Mouse (Mus musculus): ENCODE measurements around the gene Gba2. TPM values are rescaled to one million over a fixed set of nuclear protein-coding genes. Genes with fewer than 3 reads are reported as not detected.
A peak's percentile ranks its signal among the peaks of the same experiment; 100 is the strongest.

Gene Gba2
- polyA plus RNA-seq, 1 experiment from 2014 or later = 25.4 TPM

DNA sequence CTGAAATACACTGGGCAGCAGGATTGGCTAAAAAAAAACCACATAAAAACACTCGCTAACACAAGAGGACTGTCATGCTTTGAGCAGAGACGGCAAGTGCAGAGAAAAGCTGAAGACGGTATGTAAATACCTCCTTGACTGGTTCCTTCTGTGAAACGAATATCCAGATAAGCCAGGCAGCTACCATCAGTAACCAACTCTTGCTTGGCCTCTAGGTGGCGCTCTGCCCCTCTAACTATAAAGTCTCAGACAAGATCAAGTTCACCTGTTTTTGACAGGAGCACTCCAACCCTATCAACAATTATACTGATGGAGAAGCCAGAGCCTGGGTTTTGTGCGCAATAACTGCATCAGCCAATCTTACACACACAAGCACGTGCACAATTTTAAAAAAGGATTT is 48.1 kb downstream of the Gba2 start:
- H3K4me1 ChIP-seq (replicated peaks; ENCODE audit: control insufficient read depth, insufficient read depth, low read length) = no peaks in the 10 kb centered on the region
- peaks cover 11% of the 10 kb centered on the region for H3K36me3 ChIP-seq (ENCODE audit: control insufficient read depth, insufficient read depth, low read length)
- ATAC-seq (ENCODE audit: low FRiP score) (no peak), DNase-seq (ENCODE audit: low spot score) (peak; percentile 79)
- no peak overlapping the region for H3K27ac ChIP-seq (ENCODE audit: low read depth, low read length)
- H3K27me3 ChIP-seq (ENCODE audit: control insufficient read depth, insufficient read depth, low read length) = peaks cover 3% of the 10 kb centered on the region; the same call in 1 of the 2 replicates
- no peak overlapping the region for H3K9ac ChIP-seq (ENCODE audit: low read depth, low read length)
- no peak overlapping the region for H3K4me2 ChIP-seq (replicated peaks; ENCODE audit: low read depth, low read length)
- H3K4me3 ChIP-seq (ENCODE audit: low read depth, low read length) = no peak overlapping the region
- 31% methylated on average over 7 of the region's 7 CpGs for WGBS
- H3K9me3 ChIP-seq (ENCODE audit: control insufficient read depth, low read length) = no peaks in the 10 kb centered on the region

DNA sequence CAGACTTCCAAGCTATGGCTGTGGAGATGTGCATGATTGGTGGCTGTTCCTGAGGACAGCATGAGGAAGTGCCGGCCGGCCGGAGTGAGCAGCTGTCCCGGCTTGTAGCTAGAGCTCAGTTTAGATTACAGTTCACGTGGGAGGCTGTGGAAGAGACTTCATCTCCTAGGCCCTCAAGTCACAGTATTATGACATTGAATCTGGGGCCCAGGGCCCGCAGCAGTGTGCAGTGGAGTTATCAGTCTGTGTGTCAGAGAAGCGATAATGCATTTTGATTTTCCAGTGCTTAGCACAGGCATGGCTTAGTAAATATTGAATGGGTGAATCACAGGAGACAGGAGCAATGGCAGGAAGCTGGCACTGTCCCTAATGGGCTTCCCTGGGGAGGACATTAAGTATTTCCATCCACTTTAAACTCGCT is 48.6 kb downstream of the Gba2 start:
- Histone ChIP-seq H3K27ac (ENCODE audit: low read depth, low read length) (no peak overlapping the region), H3K4me2 (replicated peaks; ENCODE audit: low read depth, low read length) (no peak overlapping the region), H3K9me3 (ENCODE audit: control insufficient read depth, low read length) (no peaks in the 10 kb centered on the region), H3K36me3 (ENCODE audit: control insufficient read depth, insufficient read depth, low read length) (peaks cover 11% of the 10 kb centered on the region; the same call in 1 of the 2 replicates), H3K27me3 (ENCODE audit: control insufficient read depth, insufficient read depth, low read length) (peaks cover 7% of the 10 kb centered on the region), H3K9ac (ENCODE audit: low read depth, low read length) (no peak overlapping the region), H3K4me1 (replicated peaks; ENCODE audit: control insufficient read depth, insufficient read depth, low read length) (no peaks in the 10 kb centered on the region), H3K4me3 (ENCODE audit: low read depth, low read length) (no peak overlapping the region)
- no peak for ATAC-seq (ENCODE audit: low FRiP score)
- no peak for DNase-seq (ENCODE audit: low spot score)
- WGBS = 86% methylated on average over 8 of the region's 8 CpGs

DNA sequence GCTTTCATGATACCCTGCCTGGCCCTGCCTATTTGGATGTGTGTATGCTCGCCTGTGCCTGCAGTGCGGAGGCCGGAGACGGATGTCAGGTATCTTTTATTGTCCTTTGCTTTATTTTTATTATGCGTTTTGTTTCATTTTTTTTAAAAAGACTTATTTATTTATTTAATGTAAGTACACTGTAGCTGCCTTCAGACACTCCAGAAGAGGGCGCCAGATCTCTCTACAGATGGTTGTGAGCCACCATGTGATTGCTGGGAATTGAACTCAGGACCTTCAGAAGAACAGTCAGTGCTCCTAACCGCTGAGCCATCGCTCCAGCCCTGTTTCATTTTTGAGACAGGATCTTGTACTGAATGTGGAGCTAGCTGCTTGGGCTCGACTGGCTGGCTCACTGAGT is 50.2 kb downstream of the Gba2 start:
- no peak for DNase-seq (ENCODE audit: low spot score)
- H3K36me3 ChIP-seq (ENCODE audit: control insufficient read depth, insufficient read depth, low read length) = peaks cover 6% of the 10 kb centered on the region; the same call in 1 of the 2 replicates

DNA sequence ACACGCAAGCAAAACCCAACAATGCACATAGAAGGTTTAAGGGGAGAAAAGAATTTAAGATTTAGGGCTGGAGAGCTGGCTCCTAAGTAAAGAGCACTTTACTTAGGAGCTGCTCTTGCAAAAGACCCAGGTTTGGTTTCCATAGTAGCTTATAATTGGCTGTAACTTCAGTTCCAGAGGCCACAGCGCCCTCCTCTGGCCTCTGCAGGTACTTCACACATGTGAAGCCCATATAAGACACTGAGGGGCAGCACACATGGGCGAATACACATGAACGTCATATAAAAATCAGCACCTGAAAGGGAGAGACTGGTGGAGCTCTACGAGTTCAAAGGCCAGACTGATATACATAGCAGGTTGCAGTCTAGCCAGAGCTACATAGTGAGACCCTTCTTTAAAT is 50.8 kb downstream of the Gba2 start:
- no peak for ATAC-seq (ENCODE audit: low FRiP score)
- WGBS = 66% methylated on average over 5 of the region's 5 CpGs
- H3K27me3 ChIP-seq (ENCODE audit: control insufficient read depth, insufficient read depth, low read length) = peaks cover 24% of the 10 kb centered on the region

More for the DNA sequence above, 50.2 kb downstream of the Gba2 start:
- no peak overlapping the region for H3K9ac ChIP-seq (ENCODE audit: low read depth, low read length)
- no peak for ATAC-seq (ENCODE audit: low FRiP score)
- WGBS = 78% methylated on average over 9 of the region's 9 CpGs
- peaks cover 18% of the 10 kb centered on the region for H3K27me3 ChIP-seq (ENCODE audit: control insufficient read depth, insufficient read depth, low read length)
- no peak overlapping the region for H3K4me3 ChIP-seq (ENCODE audit: low read depth, low read length)
- peaks cover 6% of the 10 kb centered on the region for H3K4me1 ChIP-seq (replicated peaks; ENCODE audit: control insufficient read depth, insufficient read depth, low read length)
- H3K4me2 ChIP-seq (replicated peaks; ENCODE audit: low read depth, low read length) = no peak overlapping the region
- H3K9me3 ChIP-seq (ENCODE audit: control insufficient read depth, low read length) = no peaks in the 10 kb centered on the region
- no peak overlapping the region for H3K27ac ChIP-seq (ENCODE audit: low read depth, low read length)

DNA sequence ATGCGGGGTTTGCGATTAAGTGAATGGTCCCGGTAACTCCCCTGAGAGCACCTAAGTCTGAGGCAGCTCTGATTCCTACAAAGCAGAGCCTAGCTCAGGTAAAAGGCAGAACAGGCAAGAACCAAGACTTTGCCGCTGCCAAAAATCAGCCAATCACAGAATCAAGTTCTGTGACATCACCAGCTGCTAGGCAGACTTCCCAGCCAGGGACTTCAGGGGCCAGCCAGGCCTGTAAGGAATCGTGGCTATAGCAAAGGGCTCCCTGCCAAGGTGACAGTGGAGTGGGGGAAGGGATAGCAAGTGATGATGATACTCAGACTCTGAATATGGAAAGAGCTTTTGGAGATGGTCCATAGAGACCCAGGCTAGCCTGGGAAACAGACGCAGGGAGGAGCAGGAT is 58.7 kb downstream of the Gba2 start:
- DNase-seq (ENCODE audit: low spot score) = peak; percentile 94
- H3K9me3 ChIP-seq (ENCODE audit: control insufficient read depth, low read length) = no peaks in the 10 kb centered on the region

More for the DNA sequence above, 50.8 kb downstream of the Gba2 start:
- Histone ChIP-seq H3K27ac (ENCODE audit: low read depth, low read length) (no peak overlapping the region), H3K4me1 (replicated peaks; ENCODE audit: control insufficient read depth, insufficient read depth, low read length) (peaks cover 8% of the 10 kb centered on the region), H3K36me3 (ENCODE audit: control insufficient read depth, insufficient read depth, low read length) (peaks cover 5% of the 10 kb centered on the region; the same call in 1 of the 2 replicates), H3K9ac (ENCODE audit: low read depth, low read length) (no peak overlapping the region), H3K9me3 (ENCODE audit: control insufficient read depth, low read length) (no peaks in the 10 kb centered on the region), H3K4me2 (replicated peaks; ENCODE audit: low read depth, low read length) (no peak overlapping the region), H3K4me3 (ENCODE audit: low read depth, low read length) (no peak overlapping the region)
- peak; percentile 37 for DNase-seq (ENCODE audit: low spot score)

DNA sequence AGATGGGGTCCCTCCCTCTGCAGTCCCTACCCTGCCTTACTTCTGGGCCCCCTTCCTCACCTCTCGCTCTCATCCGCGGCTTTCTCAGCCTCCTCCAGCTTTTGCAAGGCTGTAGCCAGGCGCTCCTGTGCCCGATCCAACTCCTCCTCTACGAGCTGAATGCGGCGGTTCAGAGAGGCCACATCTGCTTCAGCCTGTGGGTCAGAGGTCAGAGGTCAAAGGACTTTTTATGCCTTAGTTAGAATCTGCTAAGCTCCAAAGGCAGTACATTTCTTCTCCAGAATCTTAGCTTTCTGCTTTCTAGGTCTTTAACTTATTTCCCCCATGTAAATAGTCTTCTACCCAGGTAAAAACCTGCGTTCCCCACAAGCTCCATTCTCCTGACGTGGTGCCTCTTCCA is 59.1 kb downstream of the Gba2 start:
- Histone ChIP-seq H3K9ac (ENCODE audit: low read depth, low read length) (no peak overlapping the region), H3K4me2 (replicated peaks; ENCODE audit: low read depth, low read length) (0 out of 2 replicates have a peak overlapping the region, but pooled peaks have one; percentile 20), H3K36me3 (ENCODE audit: control insufficient read depth, insufficient read depth, low read length) (no peaks in the 10 kb centered on the region), H3K4me3 (ENCODE audit: low read depth, low read length) (no peak overlapping the region), H3K27me3 (ENCODE audit: control insufficient read depth, insufficient read depth, low read length) (peaks cover 26% of the 10 kb centered on the region), H3K27ac (ENCODE audit: low read depth, low read length) (no peak overlapping the region), H3K9me3 (ENCODE audit: control insufficient read depth, low read length) (no peaks in the 10 kb centered on the region), H3K4me1 (replicated peaks; ENCODE audit: control insufficient read depth, insufficient read depth, low read length) (peaks cover 12% of the 10 kb centered on the region)
- ATAC-seq (ENCODE audit: low FRiP score) = no peak
- no peak for DNase-seq (ENCODE audit: low spot score)
- WGBS = 11% methylated on average over 10 of the region's 10 CpGs

More for the DNA sequence above, 58.7 kb downstream of the Gba2 start:
- Histone ChIP-seq H3K36me3 (ENCODE audit: control insufficient read depth, insufficient read depth, low read length) (no peaks in the 10 kb centered on the region), H3K4me1 (replicated peaks; ENCODE audit: control insufficient read depth, insufficient read depth, low read length) (peaks cover 12% of the 10 kb centered on the region), H3K27me3 (ENCODE audit: control insufficient read depth, insufficient read depth, low read length) (peaks cover 30% of the 10 kb centered on the region), H3K9ac (ENCODE audit: low read depth, low read length) (no peak overlapping the region), H3K27ac (ENCODE audit: low read depth, low read length) (no peak overlapping the region), H3K4me2 (replicated peaks; ENCODE audit: low read depth, low read length) (0 out of 2 replicates have a peak overlapping the region, but pooled peaks have one; percentile 20), H3K4me3 (ENCODE audit: low read depth, low read length) (no peak overlapping the region)
- ATAC-seq (ENCODE audit: low FRiP score) = peak; percentile 50; the same call in 1 of the 2 replicates
- 15% methylated on average over 6 of the region's 6 CpGs for WGBS

Other genes with a start within 250 kb of the Gba2 start
- gene Rusc2, start 196.9 kb downstream of the Gba2 start, polyA plus RNA-seq (2014; fragmentation: Nextera tagmentation; extraction: Ambion mirVana) = 15.8 and 19.1 TPM in 2 replicates
- 0.26 and 0.70 TPM in 2 replicates for gene Fam166b, start 149.7 kb downstream of the Gba2 start, polyA plus RNA-seq (2014; fragmentation: Nextera tagmentation; extraction: Ambion mirVana)
- 9.1 and 10.1 TPM in 2 replicates for gene Tesk1, start 136.9 kb downstream of the Gba2 start, polyA plus RNA-seq (2014; fragmentation: Nextera tagmentation; extraction: Ambion mirVana)
- gene Cd72, start 124.2 kb downstream of the Gba2 start, polyA plus RNA-seq (2014; fragmentation: Nextera tagmentation; extraction: Ambion mirVana) = 3.0 and 3.7 TPM in 2 replicates
- not detected in 2 replicates for gene Sit1, start 95.1 kb downstream of the Gba2 start, polyA plus RNA-seq (2014; fragmentation: Nextera tagmentation; extraction: Ambion mirVana)
- gene Ccdc107, start 86.0 kb downstream of the Gba2 start, polyA plus RNA-seq (2014; fragmentation: Nextera tagmentation; extraction: Ambion mirVana) = 49.1 and 55.4 TPM in 2 replicates
- gene Arhgef39, start 79.2 kb downstream of the Gba2 start, polyA plus RNA-seq (2014; fragmentation: Nextera tagmentation; extraction: Ambion mirVana) = 34.8 and 37.6 TPM in 2 replicates
- 0.64 and 0.79 TPM in 2 replicates for gene Car9, start 71.9 kb downstream of the Gba2 start, polyA plus RNA-seq (2014; fragmentation: Nextera tagmentation; extraction: Ambion mirVana)
- 63.7 and 67.2 TPM in 2 replicates for gene Tpm2, start 55.1 kb downstream of the Gba2 start, polyA plus RNA-seq (2014; fragmentation: Nextera tagmentation; extraction: Ambion mirVana)
- gene Creb3, start 16.5 kb downstream of the Gba2 start, polyA plus RNA-seq (2014; fragmentation: Nextera tagmentation; extraction: Ambion mirVana) = 60.3 and 64.7 TPM in 2 replicates
- 49.7 and 60.4 TPM in 2 replicates for gene Tln1, start 16.2 kb downstream of the Gba2 start, polyA plus RNA-seq (2014; fragmentation: Nextera tagmentation; extraction: Ambion mirVana)
- gene Rgp1, start 158 bp downstream of the Gba2 start, polyA plus RNA-seq (2014; fragmentation: Nextera tagmentation; extraction: Ambion mirVana) = 26.5 and 41.1 TPM in 2 replicates
- 0.56 and 1.1 TPM in 2 replicates for gene Msmp, start 5.6 kb upstream of the Gba2 start, polyA plus RNA-seq (2014; fragmentation: Nextera tagmentation; extraction: Ambion mirVana)
- 19.9 and 25.5 TPM in 2 replicates for gene Npr2, start 53.1 kb upstream of the Gba2 start, polyA plus RNA-seq (2014; fragmentation: Nextera tagmentation; extraction: Ambion mirVana)
- gene Spag8, start 74.7 kb upstream of the Gba2 start, polyA plus RNA-seq (2014; fragmentation: Nextera tagmentation; extraction: Ambion mirVana) = 5.7 and 6.5 TPM in 2 replicates
- gene Hint2, start 77.6 kb upstream of the Gba2 start, polyA plus RNA-seq (2014; fragmentation: Nextera tagmentation; extraction: Ambion mirVana) = 69.9 and 70.2 TPM in 2 replicates
- gene Tmem8b, start 90.1 kb upstream of the Gba2 start, polyA plus RNA-seq (2014; fragmentation: Nextera tagmentation; extraction: Ambion mirVana) = 5.7 and 7.2 TPM in 2 replicates
- gene Fam221b, start 90.3 kb upstream of the Gba2 start, polyA plus RNA-seq (2014; fragmentation: Nextera tagmentation; extraction: Ambion mirVana) = 2.2 and 2.4 TPM in 2 replicates
- gene Olfr70, start 121.9 kb upstream of the Gba2 start, polyA plus RNA-seq (2014; fragmentation: Nextera tagmentation; extraction: Ambion mirVana) = not detected in 2 replicates
- gene Olfr71, start 131.4 kb upstream of the Gba2 start, polyA plus RNA-seq (2014; fragmentation: Nextera tagmentation; extraction: Ambion mirVana) = not detected in 2 replicates
- gene Hrct1, start 148.3 kb upstream of the Gba2 start, polyA plus RNA-seq (2014; fragmentation: Nextera tagmentation; extraction: Ambion mirVana) = 0.17 and 0.19 TPM in 2 replicates
- 0.06 TPM in 1 of 2 replicates, not detected in the other for gene Spaar, start 151.2 kb upstream of the Gba2 start, polyA plus RNA-seq (2014; fragmentation: Nextera tagmentation; extraction: Ambion mirVana)
- gene Olfr159, start 192.1 kb upstream of the Gba2 start, polyA plus RNA-seq (2014; fragmentation: Nextera tagmentation; extraction: Ambion mirVana) = not detected in 2 replicates
- gene Olfr156, start 245.0 kb upstream of the Gba2 start, polyA plus RNA-seq (2014; fragmentation: Nextera tagmentation; extraction: Ambion mirVana) = not detected in 2 replicates